Mouse (Mus musculus) ovary, adult 2 months (tissue): ENCODE results near the gene Ube2l6. TPM values are rescaled to one million over a fixed set of nuclear protein-coding genes. Genes with fewer than 3 reads are reported as not detected.

Experiments used
- polyA plus RNA-seq: library from polyadenylated mRNA; depleted of rRNA; stranded (reverse); fragments of >200 nt; gene quantifications from 2 replicates; pipeline ENCODE4 v1.2.3, GENCODE M21; 2012; rRNA removed

Ube2l6 gene
- polyA plus RNA-seq = 18.7 and 23.7 TPM in 2 replicates

DNA sequence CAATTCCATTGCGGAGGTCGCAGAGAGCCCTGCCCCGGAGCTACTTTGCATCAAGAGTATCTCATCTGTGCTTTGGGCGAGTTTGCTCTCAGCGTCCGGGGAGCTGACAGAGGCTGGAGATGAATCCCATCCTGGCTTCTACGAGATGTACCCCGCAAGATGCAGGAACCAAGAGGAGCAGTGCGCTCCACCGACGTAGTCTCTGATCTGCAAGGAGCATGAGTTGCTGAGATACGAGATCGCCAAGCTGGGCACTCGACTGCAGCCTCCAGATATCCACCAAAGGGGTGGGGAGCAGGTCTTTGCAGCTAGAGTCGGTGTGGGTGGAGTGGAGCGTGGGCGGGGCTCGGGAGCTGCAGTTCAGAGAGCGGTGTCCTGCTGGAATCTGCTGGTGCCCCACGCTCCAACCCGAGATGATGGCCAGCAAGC, at the start of gene Ube2l6:
TSS of gene Ube2l6 (plus strand) at position 336 of the 429 bp plus-strand sequence.

DNA sequence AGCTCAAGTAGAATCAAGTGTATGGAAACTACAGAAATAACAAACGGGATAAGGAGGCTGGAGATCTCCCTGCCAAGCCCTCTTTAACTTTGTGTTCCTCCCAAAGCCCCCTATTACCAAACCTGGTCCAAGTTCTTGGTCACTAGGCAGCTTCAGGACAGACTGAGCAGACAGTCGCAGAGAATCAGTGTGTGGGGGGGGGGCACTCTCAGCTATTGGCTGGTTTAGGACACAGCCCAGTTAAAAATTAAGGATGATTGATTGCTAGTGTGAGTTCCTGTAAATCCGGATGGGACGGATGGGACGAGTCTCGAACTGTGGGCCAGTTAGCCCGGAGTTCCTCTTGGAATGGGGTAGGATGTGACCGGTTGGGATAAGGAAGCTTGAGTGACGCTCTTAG, 23.4 kb upstream of the Ube2l6 start, which contains the start of gene Serping1:
TSS of gene Serping1 (minus strand) at position 204 of the 400 bp plus-strand sequence.

GRCm38 (mm10) chr2:84822552-84822951, 23.9 kb downstream of the Ube2l6 start, which contains the start of gene Smtnl1:
Smtnl1 (minus strand) TSS chr2:84822652.

GRCm38 (mm10) chr2:84826488-84827282, 28.1 kb downstream of the Ube2l6 start, which contains the start of gene Timm10:
Timm10 (plus strand) TSS chr2:84826997.

GRCm38 (mm10) chr2:84838593-84838949, 39.9 kb downstream of the Ube2l6 start, which contains the start of gene Slc43a1:
Slc43a1 (plus strand) TSS chr2:84838850.

Other genes with a start within 250 kb of the Ube2l6 start
- gene Ctnnd1, start 148.1 kb upstream of the Ube2l6 start, polyA plus RNA-seq = 62.4 and 62.9 TPM in 2 replicates
- gene Btbd18, start 139.7 kb upstream of the Ube2l6 start, polyA plus RNA-seq = not detected in 2 replicates
- gene Selenoh, start 128.1 kb upstream of the Ube2l6 start, polyA plus RNA-seq = 128 and 180 TPM in 2 replicates
- not detected in 2 replicates for gene Gm28635, start 120.8 kb upstream of the Ube2l6 start, polyA plus RNA-seq
- 8.0 and 8.9 TPM in 2 replicates for gene Med19, start 120.4 kb upstream of the Ube2l6 start, polyA plus RNA-seq
- 41.7 and 58.0 TPM in 2 replicates for gene Tmx2, start 119.7 kb upstream of the Ube2l6 start, polyA plus RNA-seq
- gene Zdhhc5, start 83.6 kb upstream of the Ube2l6 start, polyA plus RNA-seq = 44.3 and 50.4 TPM in 2 replicates
- gene Clp1, start 71.5 kb upstream of the Ube2l6 start, polyA plus RNA-seq = 8.1 and 9.7 TPM in 2 replicates
- gene Ypel4, start 64.8 kb upstream of the Ube2l6 start, polyA plus RNA-seq = 7.7 and 8.3 TPM in 2 replicates
- gene Gm19426, start 55.2 kb upstream of the Ube2l6 start, polyA plus RNA-seq = 0.98 and 1.3 TPM in 2 replicates
- gene Serping1, start 23.4 kb upstream of the Ube2l6 start, polyA plus RNA-seq = 298 and 361 TPM in 2 replicates
- gene Smtnl1, start 23.8 kb downstream of the Ube2l6 start, polyA plus RNA-seq = not detected in 2 replicates
- 42.6 and 54.8 TPM in 2 replicates for gene Timm10, start 28.2 kb downstream of the Ube2l6 start, polyA plus RNA-seq
- 14.3 and 15.2 TPM in 2 replicates for gene Slc43a1, start 40.0 kb downstream of the Ube2l6 start, polyA plus RNA-seq
- 12.0 and 16.9 TPM in 2 replicates for gene Rtn4rl2, start 87.9 kb downstream of the Ube2l6 start, polyA plus RNA-seq
- gene Slc43a3, start 137.8 kb downstream of the Ube2l6 start, polyA plus RNA-seq = 55.2 and 61.6 TPM in 2 replicates
- gene Prg2, start 181.6 kb downstream of the Ube2l6 start, polyA plus RNA-seq = 0.18 TPM in 1 of 2 replicates, not detected in the other
- gene Prg3, start 189.4 kb downstream of the Ube2l6 start, polyA plus RNA-seq = not detected in 2 replicates
- gene Ssrp1, start 238.4 kb downstream of the Ube2l6 start, polyA plus RNA-seq = 129 and 183 TPM in 2 replicates
- gene P2rx3, start 238.6 kb downstream of the Ube2l6 start, polyA plus RNA-seq = 0.37 and 0.50 TPM in 2 replicates
- 95.3 and 109 TPM in 2 replicates for gene Tnks1bp1, start 249.2 kb downstream of the Ube2l6 start, polyA plus RNA-seq